11 mouse cellular contexts compared by ENCODE assay signal in genomic region chr15:86231831-86232512, GRCm38 (mm10). TPM values are rescaled to one million over a fixed set of nuclear protein-coding genes. Genes with fewer than 3 reads are reported as not detected.
A peak's percentile ranks its signal among the peaks of the same experiment; 100 is the strongest.
DNase-seq lines count a peak whose midpoint lies in the region; ATAC-seq and TF ChIP-seq lines count a peak whose summit lies in the region.
"Had no signal": no experiment of that assay in that cellular context is flagged by ENCODE, and none has a peak within 500 bp of the region (broad histone marks: within the 10 kb centered on the region; RNA-seq: fewer than 3 reads in every experiment).

No protein-coding gene starts in this region.

- DNase-seq in adrenal gland, postnatal 14 days = peak; percentile 46
- no peak for DNase-seq in adrenal gland, adult 8-10 months
- peak; percentile 94 for DNase-seq in left cerebral cortex, postnatal 4 days
- DNase-seq in left cerebral cortex, postnatal 36 days (ENCODE audit: low spot score in 2 of 2) = no peak
- DNase-seq in brain, embryonic 14.5 days (ENCODE audit: low read depth) = peak; percentile 40
- peak; percentile 97 to 98 for DNase-seq in cerebellum, postnatal 25 days
- DNase-seq in retina, embryonic 14.5 days (ENCODE audit: low spot score) = no peak
- DNase-seq: gastrocnemius, adult 2 months; right cerebral cortex, adult 18-20 months; thymus, adult 2 months had no signal

- TF ChIP-seq CTCF in brain, embryonic 14.5 days (IDR thresholded peaks at IDR 0.05; ENCODE audit: borderline replicate concordance, extremely low read depth, insufficient read depth, insufficient read length) = no peak

- intact Hi-C loops in left cerebral cortex, postnatal 4 days (cut with DNase I) = no loop called here
- intact Hi-C loops in left cerebral cortex, postnatal 36 days (cut with DNase I) = no loop called here

- no peak for TF ChIP-seq POLR2A in brain, embryonic 14.5 days (IDR thresholded peaks at IDR 0.05; ENCODE audit: borderline replicate concordance, extremely low read depth, insufficient read depth, insufficient read length, poor library complexity, severe bottlenecking)

- ATAC-seq in erythroid progenitor cell, adult 5-6 weeks (replicated peaks; ENCODE audit: low FRiP score, poor library complexity, severe bottlenecking) = no peak

RNA-seq across cellular contexts. Expression of gene Tbc1d22a, which starts 17.7 kb away (rescaled TPM):
- total RNA-seq in adrenal gland, postnatal 14 days (2021) = 26.8 and 32.0 TPM in 2 replicates
- total RNA-seq in adrenal gland, adult 8-10 months (2022) = 10 to 100 TPM; 36.6 to 49.1 (median 43.4) TPM
- total RNA-seq in left cerebral cortex, postnatal 4 days (2021) = 10 to 100 TPM; 17.9 to 19.3 TPM
- 10 to 100 TPM; 31.8 to 33.4 TPM for total RNA-seq in left cerebral cortex, postnatal 36 days (2021)
- polyA plus RNA-seq in brain, embryonic 14.5 days (2012; rRNA removed) = 16.8 and 21.8 TPM in 2 replicates
- total RNA-seq in erythroid progenitor cell, adult 5-6 weeks (2015; ENCODE audit: low replicate concordance) = 7.6 and 9.2 TPM in 2 replicates
- total RNA-seq in erythroid progenitor cell, adult 5-6 weeks (2017; ENCODE audit: low replicate concordance) = 8.2 and 12.9 TPM in 2 replicates

RNA-seq across cellular contexts. Expression of gene Cerk, which starts 46.0 kb away (rescaled TPM):
- 31.5 and 33.0 TPM in 2 replicates for total RNA-seq in adrenal gland, postnatal 14 days (2021)
- total RNA-seq in adrenal gland, adult 8-10 months (2022) = 10 to 100 TPM; 33.3 to 53.8 (median 43.4) TPM
- total RNA-seq in left cerebral cortex, postnatal 4 days (2021) = 10 to 100 TPM; 29.0 to 31.4 TPM
- 10 to 100 TPM; 55.1 to 58.1 TPM for total RNA-seq in left cerebral cortex, postnatal 36 days (2021)
- 27.3 and 32.0 TPM in 2 replicates for polyA plus RNA-seq in brain, embryonic 14.5 days (2012; rRNA removed)
- 7.9 and 10.1 TPM in 2 replicates for total RNA-seq in erythroid progenitor cell, adult 5-6 weeks (2015; ENCODE audit: low replicate concordance)
- 5.5 and 10.0 TPM in 2 replicates for total RNA-seq in erythroid progenitor cell, adult 5-6 weeks (2017; ENCODE audit: low replicate concordance)

Comparison
In these comparisons a context has a peak if more than half of its experiments do, and no peak if none do; other contexts are left out.
1. DNase-seq: peak in adrenal gland, postnatal 14 days (single experiment), left cerebral cortex, postnatal 4 days (single experiment), brain, embryonic 14.5 days (single experiment) and cerebellum, postnatal 25 days (2 of 2); none in adrenal gland, adult 8-10 months (single experiment), left cerebral cortex, postnatal 36 days (0 of 2) and retina, embryonic 14.5 days (single experiment).